Mouse (Mus musculus) monocyte, adult 2 months (primary cell): ENCODE results near the gene Spata13.

Experiments
- DNase-seq, 2 experiments: peaks; one replicate each; pipeline ENCODE4 v3.0.0; 2022; ENCODE audit warnings: low spot score in 2 of 2, low read depth in 1 of 2

The Spata13 gene

GRCm38 (mm10) chr14:60633961-60634864 lies at the start of gene Spata13:
Gene Spata13, plus strand, starts transcription at chr14:60634001.
- peak in 1 of 2 experiments; percentile 18 for DNase-seq

GRCm38 (mm10) chr14:60586687-60587453 lies 46.9 kb upstream of the Spata13 start:
- no peak for DNase-seq

GRCm38 (mm10) chr14:60589001-60589400 lies 44.8 kb upstream of the Spata13 start:
- no peak for DNase-seq

- no peak for DNase-seq
These were observed 41.5 kb upstream of the Spata13 start for GRCm38 (mm10) chr14:60592339-60592738.

- DNase-seq: no peak
These were observed 41.0 kb upstream of the Spata13 start for GRCm38 (mm10) chr14:60592822-60593221.

- DNase-seq: no peak
These were observed 36.2 kb upstream of the Spata13 start for GRCm38 (mm10) chr14:60597571-60597970.

- no peak for DNase-seq
These were observed 34.8 kb upstream of the Spata13 start for GRCm38 (mm10) chr14:60599044-60599443.

GRCm38 (mm10) chr14:60605564-60605963 lies 28.2 kb upstream of the Spata13 start:
- DNase-seq: no peak

GRCm38 (mm10) chr14:60606194-60606593 lies 27.6 kb upstream of the Spata13 start:
- no peak for DNase-seq

GRCm38 (mm10) chr14:60607743-60608142 lies 26.1 kb upstream of the Spata13 start:
- DNase-seq: no peak

GRCm38 (mm10) chr14:60609160-60609559 lies 24.6 kb upstream of the Spata13 start:
- DNase-seq: no peak

GRCm38 (mm10) chr14:60612671-60613070 lies 21.1 kb upstream of the Spata13 start:
- no peak for DNase-seq

GRCm38 (mm10) chr14:60621076-60621475 lies 12.7 kb upstream of the Spata13 start:
- no peak for DNase-seq

- DNase-seq: no peak
These were observed 8.3 kb upstream of the Spata13 start for GRCm38 (mm10) chr14:60625486-60625885.

- no peak for DNase-seq
These were observed 3.8 kb upstream of the Spata13 start for GRCm38 (mm10) chr14:60629887-60630460.

GRCm38 (mm10) chr14:60630981-60631380 lies 2.8 kb upstream of the Spata13 start:
- no peak for DNase-seq

- no peak for DNase-seq
These were observed 1.3 kb downstream of the Spata13 start for GRCm38 (mm10) chr14:60634877-60635771.

- DNase-seq: no peak
These were observed 2.3 kb downstream of the Spata13 start for GRCm38 (mm10) chr14:60635911-60636607.

- no peak for DNase-seq
These were observed 2.8 kb downstream of the Spata13 start for GRCm38 (mm10) chr14:60636608-60636980.

- no peak for DNase-seq
These were observed 3.2 kb downstream of the Spata13 start for GRCm38 (mm10) chr14:60636996-60637395.
